Mouse (Mus musculus) c-Kit-positive CD71-negative TER-119-negative erythroid progenitor cells, embryonic 14.5 days (primary cell): ENCODE measurements around the gene B3galt6.

Experiments used
- DNase-seq: peaks from one replicate; pipeline ENCODE4 v3.0.0-alpha.2; 2013; ENCODE audit warnings: low read depth

B3galt6 gene

DNA sequence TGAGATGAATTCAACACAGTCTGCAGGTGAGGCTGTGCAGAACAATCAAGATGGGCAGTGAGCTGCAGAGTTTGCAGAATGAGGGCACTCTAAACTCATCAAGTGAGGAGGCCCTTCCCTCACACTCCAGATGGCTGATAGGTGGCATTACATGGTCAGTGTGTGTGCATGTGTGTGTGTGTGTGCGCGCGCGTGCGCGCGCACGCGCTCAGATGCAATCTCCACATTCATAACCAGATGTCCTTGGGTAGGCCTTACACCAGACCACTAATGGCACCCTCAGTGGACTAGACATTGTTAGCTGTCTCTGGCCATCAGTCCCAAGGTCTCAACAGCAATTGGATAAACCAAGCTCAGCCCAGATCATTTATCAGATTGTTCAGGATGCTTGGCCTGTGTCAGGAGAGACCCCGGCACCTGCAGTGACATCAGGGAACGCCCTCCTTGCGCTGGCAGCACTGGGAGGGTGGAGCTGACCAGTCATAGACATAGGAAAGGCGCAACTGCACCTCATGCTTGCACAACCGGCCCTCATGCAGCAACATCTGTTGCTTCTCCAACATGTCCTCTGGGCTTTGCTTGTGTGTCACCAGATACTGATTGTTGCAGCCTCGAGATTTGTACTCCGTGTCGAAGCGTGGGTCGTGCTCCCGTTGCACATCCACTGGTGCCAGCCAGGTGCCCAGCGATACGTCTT is 1.1 kb downstream of the B3galt6 start:
- no peak for DNase-seq

- no peak for DNase-seq
Observed at GRCm38 (mm10) chr4:155983788-155984187, 8.7 kb downstream of the B3galt6 start.

DNA sequence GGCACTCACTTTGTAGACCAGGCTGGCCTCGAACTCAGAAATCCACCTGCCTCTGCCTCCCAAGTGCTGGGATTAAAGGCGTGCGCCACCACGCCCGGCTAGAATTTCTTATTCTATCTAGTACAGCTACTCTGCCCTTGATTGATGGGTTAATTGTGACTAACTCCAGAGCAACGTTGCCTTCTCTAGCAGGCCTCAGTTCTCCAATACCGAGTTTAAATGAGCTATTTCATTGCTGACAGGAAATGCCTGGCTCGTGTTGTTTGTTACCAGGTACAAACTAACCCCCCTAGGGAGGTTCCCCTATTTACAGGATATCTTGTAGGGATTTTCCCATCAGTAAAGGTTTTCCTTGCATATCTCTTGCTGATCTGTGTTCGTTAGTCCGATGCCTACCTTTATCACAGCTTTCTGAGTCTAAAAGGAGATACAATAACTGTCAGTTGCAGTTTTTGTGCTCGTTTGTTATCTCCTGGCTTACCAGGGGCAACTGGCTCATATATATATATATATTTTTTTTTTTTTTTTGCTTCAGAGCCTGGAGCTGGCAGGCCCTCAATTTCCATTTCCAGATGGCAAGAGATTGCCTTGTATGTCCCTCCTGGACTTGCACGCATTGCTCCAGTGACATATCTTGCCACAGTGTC is 10.9 kb downstream of the B3galt6 start:
- DNase-seq, result no peak

DNA sequence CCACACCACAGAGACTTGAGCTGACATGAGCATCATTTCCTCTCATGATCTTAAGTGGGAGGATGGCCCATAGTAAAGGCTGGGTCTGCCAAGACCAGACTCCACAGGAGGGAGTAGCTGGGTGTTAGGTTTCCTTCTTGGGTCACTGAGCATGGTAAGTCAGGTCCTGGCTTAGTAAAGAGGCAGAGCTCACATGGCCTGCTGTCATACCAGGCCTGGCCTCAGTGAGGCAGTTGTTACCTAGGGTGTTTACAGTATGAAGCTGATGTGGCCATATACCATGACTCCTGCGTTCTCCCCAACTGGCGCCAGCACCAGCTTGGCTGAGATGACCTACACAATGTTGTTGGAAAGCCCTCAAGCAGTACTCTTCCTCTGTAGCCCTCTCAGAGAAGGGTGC is 19.2 kb downstream of the B3galt6 start:
- no peak for DNase-seq

- DNase-seq, result no peak
Observed at GRCm38 (mm10) chr4:155972651-155973050, 19.8 kb downstream of the B3galt6 start.

DNA sequence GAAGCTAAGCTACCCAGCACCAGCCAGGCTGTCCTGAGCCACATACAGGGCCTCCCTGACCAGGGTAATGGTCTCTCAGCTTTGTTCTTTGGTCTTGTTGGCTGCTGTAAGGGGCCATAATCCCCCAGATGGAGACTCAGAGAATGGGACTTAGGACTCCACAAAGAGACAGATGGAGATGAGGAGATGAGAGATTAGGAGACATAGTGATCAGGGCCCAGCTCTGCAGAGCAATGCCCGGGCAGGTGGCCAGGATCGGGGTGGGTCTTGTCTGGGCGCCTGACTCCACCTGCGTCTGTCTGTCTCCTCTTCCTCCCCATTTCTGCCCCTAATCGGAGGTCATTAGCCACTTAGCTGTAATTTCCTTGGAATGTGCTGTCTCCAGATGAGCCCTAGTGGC is 22.2 kb downstream of the B3galt6 start:
- no peak for DNase-seq

DNA sequence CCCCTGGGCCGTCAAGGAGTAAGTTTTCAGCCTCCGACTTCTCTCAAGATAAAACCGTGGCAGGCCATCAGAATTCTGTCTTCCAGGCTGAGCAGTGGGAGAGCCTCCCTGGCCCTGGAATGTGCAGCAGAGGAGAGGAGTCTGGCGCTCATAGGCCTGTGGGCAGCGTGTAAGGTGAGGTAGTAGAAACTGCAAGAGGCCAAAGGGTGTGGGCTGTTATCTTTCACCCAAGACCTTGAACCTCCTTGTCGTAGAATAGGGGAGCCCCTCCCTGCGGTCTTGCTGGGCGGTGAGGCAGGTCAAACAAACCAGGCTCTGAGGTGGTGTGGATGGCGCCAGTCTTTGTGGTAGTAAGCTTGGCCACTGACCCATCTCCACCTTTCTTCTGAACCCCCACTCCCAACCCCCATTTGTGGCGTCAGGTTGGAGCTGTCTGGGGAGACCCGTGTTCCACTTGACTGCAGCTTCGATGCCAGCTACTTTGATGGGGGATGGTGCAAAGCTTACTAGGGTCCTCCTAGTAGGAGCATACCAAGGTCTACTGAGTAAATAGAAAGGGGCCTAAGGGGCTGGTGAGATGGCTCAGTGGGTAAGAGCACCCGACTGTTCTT is 23.3 kb downstream of the B3galt6 start:
- no peak for DNase-seq

DNA sequence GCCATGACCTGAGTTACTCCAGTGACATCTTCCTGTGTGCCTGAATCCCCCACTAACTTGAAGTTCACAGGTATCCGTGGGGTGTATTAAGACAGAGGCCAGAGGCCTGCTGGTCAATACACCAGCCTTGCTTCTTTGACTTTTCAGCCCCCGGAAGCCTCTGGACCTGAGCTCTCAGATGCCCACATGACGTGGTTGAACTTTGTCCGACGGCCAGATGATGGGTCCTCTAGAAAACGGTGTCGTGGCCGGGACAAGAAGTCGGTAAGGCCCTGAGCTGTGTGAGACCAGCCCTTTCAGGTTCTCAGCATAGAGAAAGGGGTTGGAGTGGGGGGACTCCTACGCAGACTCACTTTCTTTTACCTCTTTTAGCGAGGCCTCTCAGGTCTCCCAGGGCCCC is 28.1 kb downstream of the B3galt6 start:
- DNase-seq, result no peak

GRCm38 (mm10) chr4:155963106-155963505 is 29.3 kb downstream of the B3galt6 start:
- DNase-seq, result no peak

GRCm38 (mm10) chr4:155962167-155962971 is 30.1 kb downstream of the B3galt6 start, which contains the start of gene C1qtnf12:
C1qtnf12 (plus strand) TSS chr4:155962318.
- DNase-seq, result peak; percentile 61

- DNase-seq, result peak; percentile 88
Observed at GRCm38 (mm10) chr4:155959275-155959674, 33.2 kb downstream of the B3galt6 start.

- DNase-seq, result no peak
Observed at GRCm38 (mm10) chr4:155955491-155955890, 37.0 kb downstream of the B3galt6 start.

DNA sequence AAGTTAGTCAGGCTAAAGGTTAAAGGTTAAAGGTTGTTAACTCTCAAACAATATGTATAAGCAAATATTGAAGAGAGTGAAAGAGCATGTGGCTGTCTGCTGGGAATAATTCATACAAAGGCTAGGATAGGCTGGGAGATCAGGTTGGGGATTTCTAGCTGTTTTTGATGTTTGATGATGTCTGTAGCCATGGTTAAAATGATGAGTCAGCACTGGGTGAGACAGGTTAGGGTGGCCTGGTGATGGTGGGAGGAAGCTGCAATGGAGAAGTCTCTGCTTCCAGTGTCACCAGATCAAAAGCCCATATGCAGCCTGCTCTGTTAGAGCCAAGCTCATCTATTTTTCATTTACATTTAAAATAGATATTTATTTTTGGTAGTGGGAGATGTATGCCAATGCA is 45.4 kb downstream of the B3galt6 start:
- no peak for DNase-seq

- DNase-seq, result no peak
Observed at GRCm38 (mm10) chr4:155944271-155944670, 48.2 kb downstream of the B3galt6 start.

DNA sequence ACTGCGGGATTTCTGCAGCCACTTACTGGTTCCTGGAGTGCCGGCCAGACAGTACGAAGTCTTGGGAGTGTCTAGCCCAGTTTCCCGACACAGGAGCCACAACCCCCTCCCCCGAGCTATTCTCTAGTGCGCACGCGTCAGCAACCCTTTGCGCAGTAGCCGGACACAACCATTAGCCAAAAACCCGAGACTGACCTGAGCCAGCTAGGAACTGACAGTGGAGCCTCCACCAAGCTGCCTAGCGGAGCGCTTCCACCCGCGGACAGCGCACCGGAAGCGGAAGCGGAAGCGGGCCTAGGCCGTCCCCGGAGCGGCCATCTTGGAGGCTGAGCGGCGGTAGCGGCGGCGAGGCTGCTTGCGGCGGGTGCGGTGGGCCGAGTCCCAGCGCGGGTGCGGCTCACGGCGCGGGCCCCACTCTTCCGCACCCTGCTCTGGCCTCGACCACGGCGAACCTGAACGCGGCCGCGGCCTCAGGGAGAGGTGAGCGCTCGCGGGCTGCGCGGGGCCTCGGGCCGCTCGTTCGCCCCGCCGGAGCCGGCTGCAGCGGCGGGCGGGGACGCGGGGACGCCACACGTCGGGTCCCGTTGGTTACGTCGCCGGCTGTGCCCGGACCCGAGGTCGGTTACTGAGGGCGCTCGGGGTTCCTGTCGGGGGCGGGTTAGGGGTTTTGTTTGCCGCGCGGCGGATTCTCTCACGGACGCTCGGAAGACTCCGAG is 48.8 kb downstream of the B3galt6 start, which contains the start of gene Ube2j2:
TSS of gene Ube2j2 (plus strand) at position 298 of the 716 bp plus-strand sequence.
- peak; percentile 82 for DNase-seq

GRCm38 (mm10) chr4:155943049-155943452 is 49.4 kb downstream of the B3galt6 start:
- DNase-seq, result no peak
